Mouse (Mus musculus): ENCODE results near the gene Pawr. TPM values are rescaled to one million over a fixed set of nuclear protein-coding genes. Genes with fewer than 3 reads are reported as not detected.
A peak's percentile ranks its signal among the peaks of the same experiment; 100 is the strongest.

The Pawr gene
- polyA plus RNA-seq, 1 experiment from 2014 or later: 83.4 TPM

- H3K27me3 ChIP-seq: no peaks in the 10 kb centered on the region
- ATAC-seq (no peak), DNase-seq (ENCODE audit: low read depth, low spot score) (no peak)
- in situ Hi-C loops (cut with MboI; ENCODE audit: low pct_unique_long_range_greater_than_20kb): loop anchor here (10.0 kb wide), 1 partner anchor 279 kb away; the partner anchor contains the start of gene Ppp1r12a
- ChIA-PET CTCF (interaction anchor here (4.3 kb wide), 1 partner anchor 9 kb away, joined by 39 read pairs; no protein-coding TSS in a partner anchor), POLR2A (no interaction called here)
- TF ChIP-seq CTCF (IDR thresholded peaks at IDR 0.05): no peak
Measured at GRCm38 (mm10) chr10:108443931-108444876, 112.3 kb downstream of the Pawr start.

GRCm38 (mm10) chr10:108445123-108445522, 113.2 kb downstream of the Pawr start:
- TF ChIP-seq CTCF (IDR thresholded peaks at IDR 0.05): no peak
- CTCF ChIA-PET: interaction anchor here (0.8 to 4.3 kb wide), 19 partner anchors 10 to 153 kb away, joined by 3 to 39 read pairs (median 4); no protein-coding TSS in a partner anchor
- no peak for ATAC-seq
- in situ Hi-C loops (cut with MboI; ENCODE audit: low pct_unique_long_range_greater_than_20kb): loop anchor here (5.0 to 10.0 kb wide), 3 partner anchors 280 to 643 kb away; partner anchors contain the start of gene Ppp1r12a
- no peaks in the 10 kb centered on the region for H3K27me3 ChIP-seq
- no peak for DNase-seq (ENCODE audit: low read depth, low spot score)
- POLR2A ChIA-PET: interaction anchor here (0.6 to 1.3 kb wide), 2 partner anchors 8 to 223 kb away, joined by 3 to 5 read pairs; no protein-coding TSS in a partner anchor

- no peak for TF ChIP-seq CTCF (IDR thresholded peaks at IDR 0.05)
- ChIA-PET POLR2A (interaction anchor here (0.6 to 1.3 kb wide), 2 partner anchors 9 to 224 kb away, joined by 3 to 5 read pairs; no protein-coding TSS in a partner anchor), CTCF (interaction anchor here (0.7 to 4.3 kb wide), 22 partner anchors 11 to 153 kb away, joined by 3 to 39 read pairs (median 4); no protein-coding TSS in a partner anchor)
- in situ Hi-C loops (cut with MboI; ENCODE audit: low pct_unique_long_range_greater_than_20kb): loop anchor here (5.0 to 10.0 kb wide), 3 partner anchors 281 to 643 kb away; partner anchors contain the start of gene Ppp1r12a
- ATAC-seq (peak; percentile 17), DNase-seq (ENCODE audit: low read depth, low spot score) (no peak)
- H3K27me3 ChIP-seq: no peaks in the 10 kb centered on the region
Measured at GRCm38 (mm10) chr10:108445606-108446005, 113.7 kb downstream of the Pawr start.

GRCm38 (mm10) chr10:108446041-108446931, 114.4 kb downstream of the Pawr start:
- in situ Hi-C loops (cut with MboI; ENCODE audit: low pct_unique_long_range_greater_than_20kb): loop anchor here (5.0 to 10.0 kb wide), 3 partner anchors 281 to 644 kb away; partner anchors contain the start of gene Ppp1r12a
- peak; percentile 81 for TF ChIP-seq CTCF (IDR thresholded peaks at IDR 0.05)
- peak; percentile 94 for ATAC-seq
- ChIA-PET POLR2A (interaction anchor here (1.3 kb wide), 1 partner anchor 9 kb away, joined by 5 read pairs; no protein-coding TSS in a partner anchor), CTCF (interaction anchor here (0.7 to 4.3 kb wide), 22 partner anchors 10 to 154 kb away, joined by 3 to 39 read pairs (median 4); no protein-coding TSS in a partner anchor)
- DNase-seq (ENCODE audit: low read depth, low spot score): no peak
- no peaks in the 10 kb centered on the region for H3K27me3 ChIP-seq

- TF ChIP-seq CTCF (IDR thresholded peaks at IDR 0.05): no peak
- POLR2A ChIA-PET: no interaction called here
- in situ Hi-C loops (cut with MboI; ENCODE audit: low pct_unique_long_range_greater_than_20kb): loop anchor here (5.0 to 10.0 kb wide), 3 partner anchors 282 to 645 kb away; partner anchors contain the start of gene Ppp1r12a
- no peaks in the 10 kb centered on the region for H3K27me3 ChIP-seq
- CTCF ChIA-PET: interaction anchor here (1.0 to 4.3 kb wide), 7 partner anchors 9 to 152 kb away, joined by 3 to 39 read pairs (median 7); no protein-coding TSS in a partner anchor
- ATAC-seq (no peak), DNase-seq (ENCODE audit: low read depth, low spot score) (no peak)
Measured at GRCm38 (mm10) chr10:108447211-108447610, 115.3 kb downstream of the Pawr start.

GRCm38 (mm10) chr10:108448421-108448820, 116.5 kb downstream of the Pawr start:
- no peaks in the 10 kb centered on the region for H3K27me3 ChIP-seq
- no peak for TF ChIP-seq CTCF (IDR thresholded peaks at IDR 0.05)
- CTCF ChIA-PET: interaction anchor here (1.2 to 4.3 kb wide), 2 partner anchors 9 to 13 kb away, joined by 3 to 39 read pairs; no protein-coding TSS in a partner anchor
- ATAC-seq: no peak
- DNase-seq (ENCODE audit: low read depth, low spot score): no peak
- in situ Hi-C loops (cut with MboI; ENCODE audit: low pct_unique_long_range_greater_than_20kb): loop anchor here (5.0 to 10.0 kb wide), 3 partner anchors 284 to 646 kb away; partner anchors contain the start of gene Ppp1r12a
- POLR2A ChIA-PET: interaction anchor here (0.5 kb wide), 1 partner anchor 90 kb away, joined by 3 read pairs; no protein-coding TSS in a partner anchor

GRCm38 (mm10) chr10:108450401-108450800, 118.5 kb downstream of the Pawr start:
- DNase-seq (ENCODE audit: low read depth, low spot score) (no peak), ATAC-seq (no peak)
- no peaks in the 10 kb centered on the region for H3K27me3 ChIP-seq
- no peak for TF ChIP-seq CTCF (IDR thresholded peaks at IDR 0.05)
- in situ Hi-C loops (cut with MboI; ENCODE audit: low pct_unique_long_range_greater_than_20kb): loop anchor here (25.0 kb wide), 1 partner anchor 1037 kb away; no protein-coding TSS in a partner anchor
- CTCF ChIA-PET: interaction anchor here (1.4 kb wide), 1 partner anchor 13 kb away, joined by 4 read pairs; no protein-coding TSS in a partner anchor
- POLR2A ChIA-PET: no interaction called here

- DNase-seq (ENCODE audit: low read depth, low spot score): no peak
- no peak for ATAC-seq
- no peaks in the 10 kb centered on the region for H3K27me3 ChIP-seq
- CTCF ChIA-PET: interaction anchor here (1.0 to 1.4 kb wide), 2 partner anchors 10 to 12 kb away, joined by 3 to 4 read pairs; no protein-coding TSS in a partner anchor
- POLR2A ChIA-PET: interaction anchor here (0.7 kb wide), 1 partner anchor 373 kb away, joined by 3 read pairs; no protein-coding TSS in a partner anchor
- TF ChIP-seq CTCF (IDR thresholded peaks at IDR 0.05): no peak
- in situ Hi-C loops (cut with MboI; ENCODE audit: low pct_unique_long_range_greater_than_20kb): loop anchor here (25.0 kb wide), 1 partner anchor 1036 kb away; no protein-coding TSS in a partner anchor
Measured at GRCm38 (mm10) chr10:108451516-108451915, 119.6 kb downstream of the Pawr start.

GRCm38 (mm10) chr10:108452421-108452820, 120.5 kb downstream of the Pawr start:
- ChIA-PET POLR2A (no interaction called here), CTCF (no interaction called here)
- ATAC-seq (no peak), DNase-seq (ENCODE audit: low read depth, low spot score) (no peak)
- no peaks in the 10 kb centered on the region for H3K27me3 ChIP-seq
- no peak for TF ChIP-seq CTCF (IDR thresholded peaks at IDR 0.05)
- in situ Hi-C loops (cut with MboI; ENCODE audit: low pct_unique_long_range_greater_than_20kb): loop anchor here (25.0 kb wide), 1 partner anchor 1035 kb away; no protein-coding TSS in a partner anchor

Measured in Patski (cell line).